Mouse (Mus musculus): ENCODE measurements around the gene Ect2l. TPM values are rescaled to one million over a fixed set of nuclear protein-coding genes. Genes with fewer than 3 reads are reported as not detected.
"Not testable (repeated sequence)": the region's sequence is repeated elsewhere in the genome, so short reads cannot be mapped to it uniquely, and the experiment has no call there.

Gene Ect2l
- polyA plus RNA-seq, 1 experiment from 2014 or later: 0.17 TPM

- 69% methylated on average over 6 of the region's 6 CpGs for WGBS
Measured at GRCm38 (mm10) chr10:18188564-18188963, 22.1 kb downstream of the Ect2l start.

GRCm38 (mm10) chr10:18182246-18182645 lies 28.4 kb downstream of the Ect2l start:
- H3K4me2 ChIP-seq: no peak overlapping the region
- ATAC-seq (ENCODE audit: insufficient read depth, low FRiP score, low read depth): no peak
- H3K36me3 ChIP-seq: no peaks in the 10 kb centered on the region
- 69% methylated on average over 5 of the region's 5 CpGs for WGBS
- H3K27me3 ChIP-seq (replicated peaks): no peaks in the 10 kb centered on the region
- no peak overlapping the region for H3K9ac ChIP-seq
- H3K4me3 ChIP-seq (replicated peaks): no peak overlapping the region
- H3K4me1 ChIP-seq: no peaks in the 10 kb centered on the region
- H3K9me3 ChIP-seq: no peaks in the 10 kb centered on the region
- H3K27ac ChIP-seq: no peak overlapping the region

More at GRCm38 (mm10) chr10:18188564-18188963, 22.1 kb downstream of the Ect2l start:
- Histone ChIP-seq H3K36me3 (no peaks in the 10 kb centered on the region), H3K4me1 (no peaks in the 10 kb centered on the region), H3K27ac (no peak overlapping the region), H3K27me3 (replicated peaks) (no peaks in the 10 kb centered on the region), H3K4me2 (no peak overlapping the region), H3K9me3 (no peaks in the 10 kb centered on the region), H3K9ac (no peak overlapping the region), H3K4me3 (replicated peaks) (no peak overlapping the region)
- ATAC-seq (ENCODE audit: insufficient read depth, low FRiP score, low read depth): no peak

GRCm38 (mm10) chr10:18177304-18177703 lies 33.4 kb downstream of the Ect2l start:
- Histone ChIP-seq H3K4me1 (no peaks in the 10 kb centered on the region), H3K4me3 (replicated peaks) (no peak overlapping the region), H3K9me3 (no peaks in the 10 kb centered on the region), H3K36me3 (no peaks in the 10 kb centered on the region), H3K4me2 (no peak overlapping the region), H3K9ac (no peak overlapping the region), H3K27me3 (replicated peaks) (no peaks in the 10 kb centered on the region), H3K27ac (no peak overlapping the region)
- ATAC-seq (ENCODE audit: insufficient read depth, low FRiP score, low read depth): no peak
- 51% methylated on average over 2 of the region's 2 CpGs for WGBS

- H3K4me3 ChIP-seq (replicated peaks): no peak overlapping the region
- H3K4me1 ChIP-seq: no peaks in the 10 kb centered on the region
- no peak overlapping the region for H3K27ac ChIP-seq
- no peak overlapping the region for H3K4me2 ChIP-seq
- no peak overlapping the region for H3K9ac ChIP-seq
- no peak for ATAC-seq (ENCODE audit: insufficient read depth, low FRiP score, low read depth)
- no peaks in the 10 kb centered on the region for H3K27me3 ChIP-seq (replicated peaks)
- WGBS: 84% methylated on average over 7 of the region's 7 CpGs
- H3K9me3 ChIP-seq: no peaks in the 10 kb centered on the region
- H3K36me3 ChIP-seq: no peaks in the 10 kb centered on the region
Measured at GRCm38 (mm10) chr10:18176722-18177121, 34.0 kb downstream of the Ect2l start.

- Histone ChIP-seq H3K27ac (no peak overlapping the region), H3K4me2 (no peak overlapping the region), H3K9ac (no peak overlapping the region), H3K4me1 (no peaks in the 10 kb centered on the region), H3K36me3 (no peaks in the 10 kb centered on the region), H3K4me3 (replicated peaks) (no peak overlapping the region), H3K27me3 (replicated peaks) (no peaks in the 10 kb centered on the region), H3K9me3 (no peaks in the 10 kb centered on the region)
- ATAC-seq (ENCODE audit: insufficient read depth, low FRiP score, low read depth): no peak
- WGBS: 80% methylated on average over 6 of the region's 6 CpGs
Measured at GRCm38 (mm10) chr10:18175087-18175486, 35.6 kb downstream of the Ect2l start.

- Histone ChIP-seq H3K9me3 (no peaks in the 10 kb centered on the region), H3K36me3 (no peaks in the 10 kb centered on the region), H3K9ac (no peak overlapping the region), H3K27ac (no peak overlapping the region), H3K4me3 (replicated peaks) (no peak overlapping the region), H3K4me1 (no peaks in the 10 kb centered on the region), H3K27me3 (replicated peaks) (no peaks in the 10 kb centered on the region), H3K4me2 (no peak overlapping the region)
- 81% methylated on average over 7 of the region's 7 CpGs for WGBS
- ATAC-seq (ENCODE audit: insufficient read depth, low FRiP score, low read depth): no peak
Measured at GRCm38 (mm10) chr10:18162435-18162971, 48.2 kb downstream of the Ect2l start.

- no peak overlapping the region for H3K27ac ChIP-seq
- no peaks in the 10 kb centered on the region for H3K27me3 ChIP-seq (replicated peaks)
- no peaks in the 10 kb centered on the region for H3K4me1 ChIP-seq
- 79% methylated on average over 3 of the region's 3 CpGs for WGBS
- H3K4me3 ChIP-seq (replicated peaks): no peak overlapping the region
- H3K36me3 ChIP-seq: no peaks in the 10 kb centered on the region
- no peaks in the 10 kb centered on the region for H3K9me3 ChIP-seq
- H3K4me2 ChIP-seq: no peak overlapping the region
- ATAC-seq (ENCODE audit: insufficient read depth, low FRiP score, low read depth): no peak
- no peak overlapping the region for H3K9ac ChIP-seq
Measured at GRCm38 (mm10) chr10:18147224-18147623, 63.5 kb downstream of the Ect2l start.

GRCm38 (mm10) chr10:18142231-18142630 lies 68.5 kb downstream of the Ect2l start:
- Histone ChIP-seq H3K27ac (no peak overlapping the region), H3K36me3 (no peaks in the 10 kb centered on the region), H3K9me3 (no peaks in the 10 kb centered on the region), H3K4me3 (replicated peaks) (no peak overlapping the region), H3K27me3 (replicated peaks) (no peaks in the 10 kb centered on the region), H3K4me2 (no peak overlapping the region), H3K4me1 (no peaks in the 10 kb centered on the region), H3K9ac (no peak overlapping the region)
- no peak for ATAC-seq (ENCODE audit: insufficient read depth, low FRiP score, low read depth)
- WGBS: 82% methylated on average over 6 of the region's 6 CpGs

- 84% methylated on average over 2 of the region's 2 CpGs for WGBS
- no peak overlapping the region for H3K4me3 ChIP-seq (replicated peaks)
- no peaks in the 10 kb centered on the region for H3K9me3 ChIP-seq
- no peak overlapping the region for H3K9ac ChIP-seq
- H3K27me3 ChIP-seq (replicated peaks): no peaks in the 10 kb centered on the region
- no peaks in the 10 kb centered on the region for H3K36me3 ChIP-seq
- no peak overlapping the region for H3K4me2 ChIP-seq
- H3K27ac ChIP-seq: no peak overlapping the region
- no peak for ATAC-seq (ENCODE audit: insufficient read depth, low FRiP score, low read depth)
- H3K4me1 ChIP-seq: no peaks in the 10 kb centered on the region
Measured at GRCm38 (mm10) chr10:18141389-18141788, 69.3 kb downstream of the Ect2l start.

GRCm38 (mm10) chr10:18139615-18140014 lies 71.1 kb downstream of the Ect2l start:
- H3K4me3 ChIP-seq (replicated peaks): peak overlapping the region; percentile 21

GRCm38 (mm10) chr10:18138853-18139503 lies 71.7 kb downstream of the Ect2l start:
- not testable (repeated sequence) for H3K4me1 ChIP-seq; H3K36me3 ChIP-seq; H3K27ac ChIP-seq; ATAC-seq (ENCODE audit: insufficient read depth, low FRiP score, low read depth); H3K27me3 ChIP-seq (replicated peaks); H3K9ac ChIP-seq; H3K9me3 ChIP-seq
- H3K4me2 ChIP-seq: peak overlapping the region; percentile 27
- WGBS: 71% methylated on average over 15 of the region's 26 CpGs
- peak overlapping the region; percentile 21 for H3K4me3 ChIP-seq (replicated peaks)

More at GRCm38 (mm10) chr10:18139615-18140014, 71.1 kb downstream of the Ect2l start:
- Histone ChIP-seq H3K4me2 (peak overlapping the region; percentile 27), H3K9me3 (no peaks in the 10 kb centered on the region), H3K27me3 (replicated peaks) (no peaks in the 10 kb centered on the region), H3K4me1 (no peaks in the 10 kb centered on the region), H3K27ac (no peak overlapping the region), H3K36me3 (no peaks in the 10 kb centered on the region), H3K9ac (no peak overlapping the region)
- 74% methylated on average over 5 of the region's 5 CpGs for WGBS
- ATAC-seq (ENCODE audit: insufficient read depth, low FRiP score, low read depth): no peak

- no peaks in the 10 kb centered on the region for H3K36me3 ChIP-seq
- peak; percentile 70 for ATAC-seq (ENCODE audit: insufficient read depth, low FRiP score, low read depth)
- no peaks in the 10 kb centered on the region for H3K9me3 ChIP-seq
- H3K9ac ChIP-seq: no peak overlapping the region
- H3K27ac ChIP-seq: no peak overlapping the region
- no peak overlapping the region for H3K4me2 ChIP-seq
- no peak overlapping the region for H3K4me3 ChIP-seq (replicated peaks)
- 64% methylated on average over 10 of the region's 10 CpGs for WGBS
- no peaks in the 10 kb centered on the region for H3K27me3 ChIP-seq (replicated peaks)
- no peaks in the 10 kb centered on the region for H3K4me1 ChIP-seq
Measured at GRCm38 (mm10) chr10:18131666-18132650, 78.7 kb downstream of the Ect2l start.

Data from stomach, embryonic 15.5 days (tissue).